Mouse (Mus musculus) Patski (cell line): ENCODE measurements at regions not wholly inside any gene's neighbourhood (a gene's known extent, or its start where the extent isn't known, plus 50 kb on each side); places are given as distances from the start of the nearest gene placed in this dataset.

ENCODE experiments used
- ATAC-seq: fragments of 100-300 bp; one replicate; pipeline ENCODE4 v1.8.0; 2021
- CTCF ChIA-PET: fragments of 350-600 bp; sonication (Branson Sonifier 250); formaldehyde crosslinking; loops from one replicate; lab custom pipeline; 2022; ENCODE audit warnings: inconsistent platforms; lab: Charles Lee
- POLR2A ChIA-PET: fragments of 350-600 bp; sonication (Branson Sonifier 250); formaldehyde crosslinking; loops from one replicate; lab custom pipeline; 2022; ENCODE audit warnings: antibody characterized with exemption, inconsistent platforms; lab: Charles Lee
- DNase-seq: peaks from one replicate; pipeline ENCODE4 v3.0.0-alpha.2; 2011; ENCODE audit warnings: low read depth, low spot score
- H3K27me3 ChIP-seq: fragments of 371-371 bp; one replicate; pipeline ENCODE4 v1.5.1; 2021
- CTCF ChIP-seq: fragments of 100-300 bp; IDR thresholded peaks from one replicate; pipeline ENCODE4 v1.5.1; 2021
- in situ Hi-C: fragments of 300-500 bp; cut with MboI; formaldehyde crosslinking; loops from 3 replicates; pipeline ENCODE4 v1.11.1; 2018; ENCODE audit warnings: low pct_unique_long_range_greater_than_20kb, mixed read lengths

DNA sequence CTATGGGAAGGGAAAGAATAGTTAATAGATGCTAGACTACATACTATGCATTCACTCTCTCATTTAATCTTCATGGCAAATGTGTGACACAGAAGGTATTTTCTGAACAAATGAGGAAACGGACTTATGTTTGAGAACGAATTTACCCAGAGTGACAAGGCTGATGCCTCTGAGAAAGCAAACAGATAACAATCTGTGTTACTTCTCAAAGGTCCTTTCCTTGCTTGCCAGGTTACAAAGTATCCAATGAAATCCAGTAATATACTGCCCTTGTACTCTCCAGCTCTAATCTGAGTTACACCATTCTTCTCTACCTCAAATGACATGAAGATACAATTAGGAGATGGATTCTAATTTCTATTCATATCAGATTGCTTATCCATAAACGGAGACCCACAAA is 183.8 kb upstream of the Fgf13 start:
- CTCF ChIA-PET, result no interaction called here

DNA sequence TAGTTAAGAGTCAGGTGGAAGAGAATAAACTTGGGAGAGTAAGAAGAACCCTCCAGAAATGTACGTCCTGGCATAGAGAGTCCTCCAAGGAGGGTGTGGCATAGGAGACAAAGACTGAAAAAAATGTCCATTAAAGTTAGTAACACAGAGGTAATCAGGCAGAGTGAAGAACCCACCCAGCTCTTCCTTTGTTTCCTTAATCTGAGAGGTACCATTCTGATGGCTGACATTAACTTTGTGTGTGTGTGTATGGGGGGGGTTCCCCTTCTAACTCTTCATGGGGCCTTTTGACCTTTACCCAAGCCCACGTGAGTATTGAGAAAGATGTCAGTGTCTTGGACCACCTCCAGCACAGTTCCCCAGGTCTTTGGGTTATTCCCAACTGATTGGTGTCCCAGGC is 135.9 kb upstream of the Fgf13 start:
- in situ Hi-C loops, result no loop called here
- peaks cover 29% of the 10 kb centered on the region for H3K27me3 ChIP-seq
- ChIA-PET POLR2A (no interaction called here), CTCF (no interaction called here)
- no peak for TF ChIP-seq CTCF
- ATAC-seq (no peak), DNase-seq (no peak)

More for the DNA sequence above, 183.8 kb upstream of the Fgf13 start:
- DNase-seq (no peak), ATAC-seq (no peak)
- TF ChIP-seq CTCF, result no peak
- in situ Hi-C loops, result no loop called here
- H3K27me3 ChIP-seq, result peaks cover 32% of the 10 kb centered on the region
- POLR2A ChIA-PET, result no interaction called here

DNA sequence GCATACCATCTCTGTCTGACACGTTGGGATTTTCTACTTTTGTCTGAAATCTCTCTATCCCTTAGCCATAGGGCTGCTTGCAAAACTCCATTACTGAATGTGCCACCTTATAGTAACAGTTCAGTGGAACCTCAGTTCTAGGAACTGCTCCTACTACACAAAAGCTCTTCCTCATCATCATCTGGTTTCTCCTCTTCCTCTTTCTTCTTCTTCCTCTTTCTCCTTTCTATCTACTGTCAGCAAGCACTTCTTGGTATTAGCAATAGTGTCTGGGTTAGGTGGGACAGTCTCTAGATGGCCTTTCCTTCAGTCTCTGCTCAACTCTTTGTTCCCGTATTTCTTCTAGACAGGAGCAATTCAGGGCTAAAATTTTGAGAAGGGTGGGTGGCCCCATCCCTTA is 133.2 kb upstream of the Fgf13 start:
- POLR2A ChIA-PET, result no interaction called here
- TF ChIP-seq CTCF, result no peak
- no peak for DNase-seq
- ATAC-seq, result no peak
- in situ Hi-C loops, result no loop called here
- H3K27me3 ChIP-seq, result peaks cover 31% of the 10 kb centered on the region
- CTCF ChIA-PET, result no interaction called here

DNA sequence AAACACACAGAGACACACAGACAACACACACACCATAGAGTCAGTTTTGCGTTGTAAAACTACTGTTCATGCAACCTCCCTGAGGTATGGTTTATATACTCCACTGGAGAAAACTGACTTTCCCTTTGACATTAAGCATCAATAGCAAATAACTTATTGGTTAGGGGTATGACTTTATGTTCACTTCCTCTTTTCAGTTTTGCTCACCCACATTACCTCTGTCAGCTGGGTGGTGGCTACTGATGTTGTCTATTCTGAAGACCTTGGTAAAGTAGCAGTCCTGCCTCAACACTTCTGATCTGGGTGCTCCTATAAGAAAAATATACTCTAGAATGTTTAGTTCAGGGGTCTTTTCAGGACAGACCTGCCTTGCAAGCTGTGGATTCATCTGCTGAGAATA is 131.9 kb upstream of the Fgf13 start:
- ChIA-PET POLR2A (no interaction called here), CTCF (interaction anchor here (0.9 kb wide), 1 partner anchor 9 kb away, joined by 3 read pairs; no protein-coding TSS in a partner anchor)
- no peak for TF ChIP-seq CTCF
- in situ Hi-C loops, result no loop called here
- no peak for ATAC-seq
- H3K27me3 ChIP-seq, result peaks cover 27% of the 10 kb centered on the region
- DNase-seq, result no peak

DNA sequence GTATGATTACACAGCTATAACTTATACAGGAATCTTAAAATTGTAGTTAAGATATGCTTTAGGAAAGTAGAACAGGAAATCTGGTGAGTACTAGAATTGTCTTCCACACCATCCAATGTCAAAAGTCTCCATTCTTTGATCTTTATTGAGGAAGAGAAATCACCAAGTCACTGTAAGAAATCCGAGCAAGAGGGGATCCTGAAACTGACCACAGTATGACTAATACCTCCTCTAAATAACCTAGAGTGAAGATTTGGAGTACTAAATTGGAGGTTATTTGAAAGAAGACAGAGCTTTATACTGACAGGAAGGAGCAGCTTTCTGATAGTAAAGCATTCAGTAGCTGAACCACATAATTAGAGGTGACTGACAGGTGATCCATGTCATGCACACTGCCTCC is 125.2 kb upstream of the Fgf13 start:
- no peak for ATAC-seq
- ChIA-PET CTCF (no interaction called here), POLR2A (no interaction called here)
- H3K27me3 ChIP-seq, result peaks cover 30% of the 10 kb centered on the region
- TF ChIP-seq CTCF, result no peak
- DNase-seq, result no peak
- in situ Hi-C loops, result no loop called here

DNA sequence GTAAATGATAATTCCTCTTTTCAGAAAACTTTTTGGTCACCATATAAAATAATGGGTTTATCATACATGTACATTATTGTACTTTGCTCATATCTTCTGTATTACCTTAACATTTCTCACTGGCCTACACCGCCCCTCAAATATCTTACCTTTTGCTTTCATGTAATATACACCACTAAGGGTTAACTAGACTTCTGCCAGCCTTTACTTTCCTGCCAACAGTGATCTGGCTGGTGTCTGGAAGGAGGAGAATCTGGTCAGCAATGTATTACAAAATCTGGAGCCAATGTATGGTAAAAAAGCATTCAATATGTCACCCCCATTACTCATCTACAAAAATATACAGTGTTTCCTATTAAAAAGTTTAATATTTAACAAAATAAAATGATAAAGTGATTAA is 122.6 kb upstream of the Fgf13 start:
- CTCF ChIA-PET, result no interaction called here
- TF ChIP-seq CTCF, result no peak
- POLR2A ChIA-PET, result no interaction called here
- in situ Hi-C loops, result no loop called here
- DNase-seq (no peak), ATAC-seq (no peak)
- H3K27me3 ChIP-seq, result peaks cover 25% of the 10 kb centered on the region

DNA sequence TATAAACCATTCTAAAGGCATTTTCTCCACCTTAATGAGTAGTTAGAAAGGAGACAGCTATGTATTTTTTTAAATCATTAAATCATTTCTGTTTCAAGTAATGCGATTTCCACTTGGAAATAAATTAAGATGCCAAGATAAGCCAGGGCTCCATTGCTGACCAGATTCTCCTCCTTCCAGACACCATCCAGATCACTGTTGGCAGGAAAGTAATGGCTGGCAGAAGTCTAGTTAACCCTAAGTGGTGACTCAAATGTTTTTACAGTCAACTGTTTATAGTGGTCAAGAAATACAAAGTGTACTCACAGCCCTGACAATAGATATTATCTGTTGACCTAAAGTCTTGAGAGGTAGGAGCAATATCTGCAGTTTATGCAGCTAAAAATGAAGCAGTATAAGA is 121.7 kb upstream of the Fgf13 start:
- in situ Hi-C loops, result no loop called here
- no peak for ATAC-seq
- H3K27me3 ChIP-seq, result peaks cover 27% of the 10 kb centered on the region
- TF ChIP-seq CTCF, result no peak
- POLR2A ChIA-PET, result no interaction called here
- no peak for DNase-seq
- CTCF ChIA-PET, result no interaction called here
